Mouse (Mus musculus): ENCODE measurements around the gene Med31. TPM values are rescaled to one million over a fixed set of nuclear protein-coding genes. Genes with fewer than 3 reads are reported as not detected.

Gene Med31
- polyA plus RNA-seq, 1 experiment from 2014 or later, result 30.8 TPM

Other genes starting within 250 kb of the Med31 start
- 0.12 and 0.36 TPM in 2 replicates for gene Aipl1, start 178.1 kb downstream of the Med31 start, polyA plus RNA-seq (2015; fragmentation: Nextera tagmentation; extraction: Ambion mirVana)
- 67.0 and 74.3 TPM in 2 replicates for gene Pimreg, start 173.6 kb downstream of the Med31 start, polyA plus RNA-seq (2015; fragmentation: Nextera tagmentation; extraction: Ambion mirVana)
- 0.18 and 0.45 TPM in 2 replicates for gene Pitpnm3, start 79.8 kb downstream of the Med31 start, polyA plus RNA-seq (2015; fragmentation: Nextera tagmentation; extraction: Ambion mirVana)
- 0.07 and 0.11 TPM in 2 replicates for gene Gm43951, start 8.8 kb downstream of the Med31 start, polyA plus RNA-seq (2015; fragmentation: Nextera tagmentation; extraction: Ambion mirVana)
- gene 4933427D14Rik, start 8.1 kb downstream of the Med31 start, polyA plus RNA-seq (2015; fragmentation: Nextera tagmentation; extraction: Ambion mirVana), result 7.5 and 9.2 TPM in 2 replicates
- gene Txndc17, start 8.0 kb downstream of the Med31 start, polyA plus RNA-seq (2015; fragmentation: Nextera tagmentation; extraction: Ambion mirVana), result 149 and 160 TPM in 2 replicates
- gene Slc13a5, start 51.6 kb upstream of the Med31 start, polyA plus RNA-seq (2015; fragmentation: Nextera tagmentation; extraction: Ambion mirVana), result 0.10 and 0.18 TPM in 2 replicates
- gene Xaf1, start 86.0 kb upstream of the Med31 start, polyA plus RNA-seq (2015; fragmentation: Nextera tagmentation; extraction: Ambion mirVana), result 8.5 and 14.4 TPM in 2 replicates
- not detected in 2 replicates for gene Fbxo39, start 98.9 kb upstream of the Med31 start, polyA plus RNA-seq (2015; fragmentation: Nextera tagmentation; extraction: Ambion mirVana)
- gene Tekt1, start 146.8 kb upstream of the Med31 start, polyA plus RNA-seq (2015; fragmentation: Nextera tagmentation; extraction: Ambion mirVana), result 1.7 and 2.5 TPM in 2 replicates
- 115 and 121 TPM in 2 replicates for gene Smtnl2, start 196.1 kb upstream of the Med31 start, polyA plus RNA-seq (2015; fragmentation: Nextera tagmentation; extraction: Ambion mirVana)
- gene Ggt6, start 219.9 kb upstream of the Med31 start, polyA plus RNA-seq (2015; fragmentation: Nextera tagmentation; extraction: Ambion mirVana), result 0.17 TPM in 1 of 2 replicates, not detected in the other
- 70.2 and 81.8 TPM in 2 replicates for gene Mybbp1a, start 225.8 kb upstream of the Med31 start, polyA plus RNA-seq (2015; fragmentation: Nextera tagmentation; extraction: Ambion mirVana)